Mouse (Mus musculus): ENCODE data around the gene Kdm6b. TPM values are rescaled to one million over a fixed set of nuclear protein-coding genes. Genes with fewer than 3 reads are reported as not detected.

Gene Kdm6b
- total and polyA plus RNA-seq, 3 experiments = 0.66 to 7.2 (median 5.7) TPM

DNA sequence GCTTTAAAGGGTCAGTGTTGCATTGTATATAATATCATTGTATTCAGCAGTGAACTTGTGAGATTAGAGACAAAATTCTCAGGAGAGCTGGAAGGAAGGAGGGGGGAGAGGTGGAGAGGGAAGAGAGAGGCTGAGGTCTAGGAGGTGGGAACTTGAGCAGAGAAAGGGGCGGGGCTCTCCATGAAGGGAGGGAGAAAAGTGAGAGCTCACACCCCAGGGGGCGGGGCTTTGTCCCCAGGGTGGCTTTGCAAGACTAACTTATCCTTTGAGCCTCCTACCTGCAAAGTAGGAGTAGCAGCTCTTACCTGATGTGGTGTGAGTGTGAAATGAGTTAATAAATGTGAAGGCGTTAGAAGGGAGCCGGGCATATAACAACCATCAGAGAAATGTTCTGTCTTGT is 15.3 kb upstream of the Kdm6b start:
- no peak overlapping the region for H3K4me3 ChIP-seq (replicated peaks in 1 of 3; ENCODE audit: low read depth in 2 of 3, low read length in 2 of 3, poor library complexity in 1 of 3)
- no peak overlapping the region for H3K4me2 ChIP-seq (ENCODE audit: insufficient read depth, low read depth, poor library complexity, severe bottlenecking)
- H3K79me2 ChIP-seq (replicated peaks; ENCODE audit: control insufficient read depth, extremely low read depth, insufficient read depth, poor library complexity, severe bottlenecking) = no peaks in the 10 kb centered on the region
- peaks cover 6 to 18% of the 10 kb centered on the region in 2 experiments for H3K4me1 ChIP-seq (ENCODE audit: control insufficient read depth in 1 of 2, insufficient read depth in 2 of 2)
- peaks cover 47% of the 10 kb centered on the region for H3K27me3 ChIP-seq (replicated peaks)
- no peaks in the 10 kb centered on the region for H3K9me3 ChIP-seq (replicated peaks; ENCODE audit: low read length)
- no peak overlapping the region for H3K9ac ChIP-seq (ENCODE audit: insufficient read depth, low read depth)
- in situ Hi-C loops (cut with MboI; ENCODE audit: low pct_ligation_motif_present, low pct_unique_long_range_greater_than_20kb, low sequenced_read_pairs) (no loop called here), dilution Hi-C loops (cut with MboI; ENCODE audit: extremely low pct_ligation_motif_present, extremely low pct_unique_long_range_greater_than_20kb, low sequenced_read_pairs) (no loop called here)
- no peaks in the 10 kb centered on the region for H3K36me3 ChIP-seq (replicated peaks in 1 of 2; ENCODE audit: control insufficient read depth in 1 of 2, insufficient read depth in 1 of 2, low read length in 1 of 2)
- peak; percentile 66 for DNase-seq (ENCODE audit: extremely low read depth)
- H3K27ac ChIP-seq (ENCODE audit: insufficient read depth, low read depth) = no peak overlapping the region
- TF ChIP-seq POLR2AphosphoS2 (IDR thresholded peaks at IDR 0.05; ENCODE audit: low read depth, low read length) (no peak), MAFK (IDR thresholded peaks at IDR 0.05; ENCODE audit: insufficient replicate concordance, low read length) (no peak), MYC (IDR thresholded peaks at IDR 0.05; ENCODE audit: low read depth, low read length) (no peak), MAZ (IDR thresholded peaks at IDR 0.05; ENCODE audit: low read depth, low read length) (0 out of 2 replicates have a peak, but pooled peaks have one; percentile 32)

DNA sequence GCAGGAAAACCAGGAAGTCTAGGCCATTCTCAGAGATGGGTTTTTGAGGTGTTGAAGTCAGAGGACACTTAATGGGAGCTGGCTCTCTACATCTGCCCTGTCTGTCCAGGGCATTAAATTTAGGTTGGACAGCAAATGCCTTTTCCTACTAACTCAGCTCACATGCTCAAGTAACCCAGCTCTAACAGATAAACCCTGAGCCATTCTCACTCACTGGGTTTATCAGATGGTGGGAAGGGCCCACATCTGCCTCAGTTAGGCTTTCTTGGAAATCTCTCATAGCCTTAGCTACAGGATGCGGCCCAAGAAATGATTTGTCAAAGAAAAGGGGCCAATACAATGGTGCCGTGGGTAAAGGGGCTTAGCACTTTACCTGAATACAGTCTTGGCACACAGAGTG is 12.8 kb upstream of the Kdm6b start:
- Histone ChIP-seq H3K4me2 (ENCODE audit: insufficient read depth, low read depth, poor library complexity, severe bottlenecking) (no peak overlapping the region), H3K4me1 (ENCODE audit: control insufficient read depth in 1 of 2, insufficient read depth in 2 of 2) (peaks cover 3 to 11% of the 10 kb centered on the region in 2 experiments; a peak in 3 of 4 replicates), H3K27ac (ENCODE audit: insufficient read depth, low read depth) (no peak overlapping the region), H3K27me3 (replicated peaks) (peaks cover 58% of the 10 kb centered on the region), H3K9ac (ENCODE audit: insufficient read depth, low read depth) (no peak overlapping the region), H3K4me3 (replicated peaks in 1 of 3; ENCODE audit: low read depth in 2 of 3, low read length in 2 of 3, poor library complexity in 1 of 3) (no peak overlapping the region), H3K36me3 (replicated peaks in 1 of 2; ENCODE audit: control insufficient read depth in 1 of 2, insufficient read depth in 1 of 2, low read length in 1 of 2) (no peaks in the 10 kb centered on the region), H3K9me3 (replicated peaks; ENCODE audit: low read length) (no peaks in the 10 kb centered on the region), H3K79me2 (replicated peaks; ENCODE audit: control insufficient read depth, extremely low read depth, insufficient read depth, poor library complexity, severe bottlenecking) (no peaks in the 10 kb centered on the region)
- no peak for TF ChIP-seq ELF1 (IDR thresholded peaks at IDR 0.05; ENCODE audit: low read depth, low read length)
- no peak for TF ChIP-seq ZMIZ1 (IDR thresholded peaks at IDR 0.05; ENCODE audit: low read depth, low read length)
- TF ChIP-seq MAZ (IDR thresholded peaks at IDR 0.05; ENCODE audit: low read depth, low read length) = no peak
- TF ChIP-seq MAFK (IDR thresholded peaks at IDR 0.05; ENCODE audit: insufficient replicate concordance, low read length) = no peak
- in situ Hi-C loops (cut with MboI; ENCODE audit: low pct_ligation_motif_present, low pct_unique_long_range_greater_than_20kb, low sequenced_read_pairs) (no loop called here), dilution Hi-C loops (cut with MboI; ENCODE audit: extremely low pct_ligation_motif_present, extremely low pct_unique_long_range_greater_than_20kb, low sequenced_read_pairs) (no loop called here)
- no peak for DNase-seq (ENCODE audit: extremely low read depth)

DNA sequence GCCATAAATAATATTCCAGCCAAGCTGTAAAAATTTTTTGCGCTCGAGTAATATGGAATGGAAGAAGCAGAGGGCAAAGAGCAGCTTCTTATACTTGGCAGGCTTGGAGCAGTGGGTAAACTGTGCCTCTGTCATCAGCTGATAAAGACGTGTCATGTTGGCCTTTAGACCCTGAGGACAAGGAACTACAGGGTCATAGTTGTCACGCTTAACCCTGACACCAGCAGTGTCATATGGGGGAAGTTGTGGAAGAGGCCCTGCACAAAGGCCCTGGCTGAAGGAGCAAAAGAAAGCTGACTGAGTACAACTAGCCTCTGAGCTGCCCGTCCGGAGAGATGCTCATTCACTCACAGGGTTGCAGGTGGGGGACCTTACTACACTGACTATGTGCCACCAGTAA is 10.4 kb upstream of the Kdm6b start:
- no peak overlapping the region for H3K4me2 ChIP-seq (ENCODE audit: insufficient read depth, low read depth, poor library complexity, severe bottlenecking)
- H3K27ac ChIP-seq (ENCODE audit: insufficient read depth, low read depth) = no peak overlapping the region

More for the DNA sequence above, 10.4 kb upstream of the Kdm6b start:
- H3K4me1 ChIP-seq (ENCODE audit: control insufficient read depth in 1 of 2, insufficient read depth in 2 of 2) = peaks cover 0 to 20% of the 10 kb centered on the region in 2 experiments; a peak in 3 of 4 replicates
- no peak for DNase-seq (ENCODE audit: extremely low read depth)
- no peak overlapping the region for H3K9ac ChIP-seq (ENCODE audit: insufficient read depth, low read depth)
- H3K79me2 ChIP-seq (replicated peaks; ENCODE audit: control insufficient read depth, extremely low read depth, insufficient read depth, poor library complexity, severe bottlenecking) = no peaks in the 10 kb centered on the region
- H3K27me3 ChIP-seq (replicated peaks) = peaks cover 77% of the 10 kb centered on the region
- dilution Hi-C loops (cut with MboI; ENCODE audit: extremely low pct_ligation_motif_present, extremely low pct_unique_long_range_greater_than_20kb, low sequenced_read_pairs) (no loop called here), in situ Hi-C loops (cut with MboI; ENCODE audit: low pct_ligation_motif_present, low pct_unique_long_range_greater_than_20kb, low sequenced_read_pairs) (no loop called here)
- no peaks in the 10 kb centered on the region for H3K36me3 ChIP-seq (replicated peaks in 1 of 2; ENCODE audit: control insufficient read depth in 1 of 2, insufficient read depth in 1 of 2, low read length in 1 of 2)
- no peaks in the 10 kb centered on the region for H3K9me3 ChIP-seq (replicated peaks; ENCODE audit: low read length)
- no peak overlapping the region for H3K4me3 ChIP-seq (replicated peaks in 1 of 3; ENCODE audit: low read depth in 2 of 3, low read length in 2 of 3, poor library complexity in 1 of 3)
- TF ChIP-seq ZKSCAN1 (IDR thresholded peaks at IDR 0.05; ENCODE audit: borderline replicate concordance, low read depth, low read length) = no peak
- no peak for TF ChIP-seq MXI1 (IDR thresholded peaks at IDR 0.05; ENCODE audit: low read depth, low read length)
- TF ChIP-seq ETS1 (conservative IDR thresholded peaks at IDR 0.05; ENCODE audit: low read depth, low read length) = no peak
- no peak for TF ChIP-seq GABPA (IDR thresholded peaks at IDR 0.05; ENCODE audit: insufficient replicate concordance, low read depth, low read length)
- TF ChIP-seq RAD21 (IDR thresholded peaks at IDR 0.05; ENCODE audit: low read depth, low read length) = no peak
- TF ChIP-seq ELF1 (IDR thresholded peaks at IDR 0.05; ENCODE audit: low read depth, low read length) = no peak
- no peak for TF ChIP-seq MAFK (IDR thresholded peaks at IDR 0.05; ENCODE audit: insufficient replicate concordance, low read length)
- TF ChIP-seq MAZ (IDR thresholded peaks at IDR 0.05; ENCODE audit: low read depth, low read length) = no peak
- TF ChIP-seq CHD1 (IDR thresholded peaks at IDR 0.05; ENCODE audit: low read depth, low read length) = no peak
- no peak for TF ChIP-seq USF2 (conservative IDR thresholded peaks at IDR 0.05; ENCODE audit: low read depth, low read length)
- no peak for TF ChIP-seq NRF1 (IDR thresholded peaks at IDR 0.05; ENCODE audit: low read depth, low read length)
- no peak for TF ChIP-seq TBP (conservative IDR thresholded peaks at IDR 0.05; ENCODE audit: low read depth, low read length)
- TF ChIP-seq ZNF384 (IDR thresholded peaks at IDR 0.05; ENCODE audit: low read depth, low read length) = no peak
- no peak for TF ChIP-seq RCOR1 (conservative IDR thresholded peaks at IDR 0.05; ENCODE audit: low read depth, low read length)
- no peak for TF ChIP-seq BHLHE40 (IDR thresholded peaks at IDR 0.05; ENCODE audit: low read depth, low read length)
